Comparison of ENCODE assay signal across 13 mouse cellular contexts in genomic region chr2:141289059-141289713, GRCm38 (mm10).
DNase-seq lines count a peak whose midpoint lies in the region; ATAC-seq lines count a peak whose summit lies in the region.
"Had no signal": no experiment of that assay in that cellular context is flagged by ENCODE, and none has a peak within 500 bp of the region (broad histone marks: within the 10 kb centered on the region; RNA-seq: fewer than 3 reads in every experiment).

No protein-coding gene starts in this region.

- H3K4me1 ChIP-seq in limb, embryonic 10.5 days, result peaks cover 58% of the 10 kb centered on the region
- H3K4me1 ChIP-seq in midbrain, embryonic 10.5 days, result peaks cover 4% of the 10 kb centered on the region
- H3K4me1 ChIP-seq: midbrain, embryonic 15.5 days; neural tube, embryonic 13.5 days had no signal

- no peaks in the 10 kb centered on the region for H3K9me3 ChIP-seq in limb, embryonic 10.5 days (replicated peaks)
- no peaks in the 10 kb centered on the region for H3K9me3 ChIP-seq in midbrain, embryonic 10.5 days (replicated peaks)
- H3K9me3 ChIP-seq: midbrain, embryonic 15.5 days; neural tube, embryonic 13.5 days had no signal

- H3K36me3 ChIP-seq in limb, embryonic 10.5 days, result no peaks in the 10 kb centered on the region
- H3K36me3 ChIP-seq in midbrain, embryonic 10.5 days, result no peaks in the 10 kb centered on the region
- H3K36me3 ChIP-seq: midbrain, embryonic 15.5 days; neural tube, embryonic 13.5 days had no signal

- H3K27ac ChIP-seq in limb, embryonic 10.5 days, result peak overlapping the region; percentile 17; the same call in 1 of the 2 replicates
- H3K27ac ChIP-seq in midbrain, embryonic 10.5 days (replicated peaks), result no peak overlapping the region
- H3K27ac ChIP-seq: hindbrain, postnatal 0 days; midbrain, embryonic 15.5 days; neural tube, embryonic 13.5 days had no signal

- no peaks in the 10 kb centered on the region for H3K27me3 ChIP-seq in limb, embryonic 10.5 days (ENCODE audit: low read depth, poor library complexity, severe bottlenecking)
- H3K27me3 ChIP-seq in midbrain, embryonic 10.5 days (ENCODE audit: low read depth, poor library complexity, severe bottlenecking), result no peaks in the 10 kb centered on the region
- H3K27me3 ChIP-seq: midbrain, embryonic 15.5 days; neural tube, embryonic 13.5 days had no signal

- 42% methylated on average over 2 of the region's 2 CpGs for WGBS in limb, embryonic 10.5 days
- WGBS in midbrain, embryonic 10.5 days, result 63% methylated on average over 2 of the region's 2 CpGs

- 0 out of 2 replicates have a peak, but pooled peaks have one; percentile 10 for ATAC-seq in cerebellum, adult (ENCODE audit: insufficient number of reproducible peaks, low FRiP score, low TSS enrichment)
- ATAC-seq: forebrain, postnatal 0 days; hindbrain, postnatal 0 days; midbrain, embryonic 15.5 days had no signal

- H3K4me3 ChIP-seq in limb, embryonic 10.5 days, result no peak overlapping the region
- no peak overlapping the region for H3K4me3 ChIP-seq in midbrain, embryonic 10.5 days
- H3K4me3 ChIP-seq: midbrain, embryonic 15.5 days; neural tube, embryonic 13.5 days had no signal

- DNase-seq in cerebellum, postnatal 4 days (ENCODE audit: low spot score in 2 of 2), result no peak
- DNase-seq in urinary bladder, postnatal 14 days (ENCODE audit: low spot score), result peak; percentile 6
- DNase-seq in urinary bladder, postnatal 10 days (ENCODE audit: low spot score), result no peak
- DNase-seq in limb, embryonic 10.5 days (ENCODE audit: low spot score), result no peak
- DNase-seq in midbrain, embryonic 10.5 days (ENCODE audit: low spot score), result no peak
- DNase-seq in right cerebral cortex, postnatal 10 days (ENCODE audit: low spot score in 2 of 2), result no peak
- DNase-seq in urinary bladder, postnatal 4 days (ENCODE audit: low spot score in 2 of 2), result no peak
- DNase-seq: forebrain, postnatal 0 days; right cerebral cortex, postnatal 14 days had no signal
